Mouse (Mus musculus) retina, embryonic 14.5 days (tissue): ENCODE measurements around the gene Fmo2.

Experiments used
- DNase-seq: peaks from one replicate; pipeline ENCODE4 v3.0.0-alpha.2; 2015; ENCODE audit warnings: low spot score

Gene Fmo2

DNA sequence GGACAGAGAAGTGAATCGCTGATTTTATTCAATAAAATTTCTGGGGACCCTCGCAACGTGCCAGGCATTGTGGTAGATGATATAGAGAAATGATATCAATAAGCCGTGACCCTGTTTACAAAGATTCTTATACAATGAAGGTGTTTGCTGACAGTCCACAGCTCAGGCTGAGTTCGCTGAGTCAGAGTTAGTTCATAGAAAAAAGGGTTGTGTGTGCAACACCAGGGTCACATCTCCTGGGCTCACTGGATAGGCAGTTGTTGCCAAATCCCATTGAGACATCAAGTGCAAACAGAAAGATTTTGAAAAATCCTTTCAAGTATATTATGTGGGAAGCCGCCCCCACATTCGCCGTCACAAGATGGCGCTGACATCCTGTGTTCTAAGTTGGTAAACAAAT is 58.3 kb downstream of the Fmo2 start:
- DNase-seq, result no peak

DNA sequence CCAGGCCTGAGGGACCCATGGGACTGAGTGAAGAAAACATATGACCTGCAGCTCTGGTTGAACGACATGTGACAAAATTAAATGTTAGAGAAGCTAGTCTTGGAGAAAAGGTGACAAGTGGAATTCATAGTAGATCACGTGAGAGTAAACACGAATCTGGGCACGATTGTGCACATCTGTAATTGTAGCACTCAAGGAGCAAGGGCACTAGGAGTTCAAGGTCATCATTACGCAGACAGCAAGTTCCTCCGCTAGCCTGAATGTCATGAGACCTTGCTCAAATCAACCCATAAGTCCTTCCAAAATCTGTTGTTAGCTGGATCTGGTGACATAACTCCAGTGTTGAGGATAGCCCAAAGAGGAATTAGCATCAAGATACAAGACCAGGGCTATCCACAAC is 59.5 kb downstream of the Fmo2 start:
- no peak for DNase-seq

DNA sequence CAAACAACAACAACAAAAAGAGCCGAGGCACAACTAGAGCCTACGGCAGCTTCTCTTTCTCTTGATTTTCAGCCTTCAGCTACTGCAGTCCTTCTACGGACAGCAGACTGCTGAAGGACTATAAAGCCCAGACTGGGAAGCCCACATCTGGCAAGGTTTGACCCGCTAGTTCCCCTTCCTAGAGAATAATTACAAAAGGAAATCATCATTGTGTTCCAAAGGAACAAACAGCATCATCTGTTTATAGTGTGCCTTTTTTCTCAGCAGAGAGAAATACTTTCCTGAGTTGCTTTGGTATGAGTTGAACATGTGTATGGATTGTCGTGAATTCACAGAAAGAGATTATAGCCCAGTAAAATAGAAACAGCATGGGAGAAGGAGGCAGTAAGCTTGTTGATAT is 64.2 kb downstream of the Fmo2 start:
- DNase-seq, result no peak

DNA sequence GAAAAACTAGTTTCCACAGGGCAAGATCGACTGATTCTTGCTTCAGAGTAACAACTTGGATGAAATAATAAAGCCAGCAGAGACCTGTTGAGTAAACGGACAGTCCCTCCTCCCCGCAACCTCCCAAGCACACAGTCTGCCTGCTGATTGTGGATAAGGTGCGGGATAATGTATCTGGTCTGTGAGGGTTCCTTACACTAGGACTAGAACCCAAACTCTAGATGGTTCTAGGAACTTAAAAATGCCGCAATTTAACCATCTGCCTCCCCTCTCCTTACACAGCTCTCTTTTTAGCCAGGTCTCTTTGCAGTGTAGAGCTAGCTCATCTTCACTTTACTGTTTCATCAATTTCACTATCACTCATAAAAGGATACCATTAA is 66.0 kb downstream of the Fmo2 start:
- DNase-seq, result no peak

DNA sequence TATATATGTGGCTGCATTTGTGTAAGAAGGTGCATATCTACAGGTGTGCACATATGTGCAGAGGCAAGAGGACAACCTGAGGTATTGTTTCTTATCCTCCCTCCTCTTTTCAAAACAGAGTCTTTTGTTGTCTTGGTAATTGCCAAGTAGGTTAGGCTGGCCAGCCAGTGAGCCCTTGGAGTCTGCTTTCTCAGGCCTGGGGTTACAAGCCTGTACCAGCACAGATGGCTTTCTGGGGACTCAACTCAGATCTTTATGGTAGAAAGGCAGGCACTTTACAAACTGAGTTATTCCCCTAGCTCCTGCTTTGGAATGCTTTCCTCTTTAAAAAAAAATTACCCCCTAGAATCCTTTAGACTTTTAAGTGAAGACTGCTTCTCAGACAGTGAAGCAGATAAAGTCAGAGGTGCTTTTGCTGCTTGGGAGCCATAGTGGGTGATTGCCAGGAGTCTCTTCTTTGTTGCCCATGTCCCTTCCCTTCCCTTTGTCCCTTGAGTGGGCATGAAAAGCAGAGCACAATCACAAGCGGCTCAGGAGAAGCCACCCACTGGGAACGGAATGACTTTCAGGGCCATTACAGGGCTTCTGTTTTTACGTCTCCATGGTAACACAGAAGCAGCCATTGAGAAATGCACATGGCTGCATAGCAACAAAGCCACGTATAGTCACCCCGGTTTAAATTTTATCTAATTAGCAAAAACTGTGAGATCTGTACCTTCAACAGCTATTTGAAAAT is 66.5 kb downstream of the Fmo2 start:
- peak; percentile 83 for DNase-seq
